Mouse (Mus musculus): ENCODE measurements around the gene Lat2. TPM values are rescaled to one million over a fixed set of nuclear protein-coding genes. Genes with fewer than 3 reads are reported as not detected.
A peak's percentile ranks its signal among the peaks of the same experiment; 100 is the strongest.

Lat2 gene
- polyA plus RNA-seq, 1 experiment from 2014 or later, result 2.0 TPM

GRCm38 (mm10) chr5:134611810-134612521, 2.9 kb downstream of the Lat2 start:
- no peaks in the 10 kb centered on the region for H3K27me3 ChIP-seq (replicated peaks)
- WGBS, result 50% methylated on average over 8 of the region's 8 CpGs
- peak; percentile 89 for ATAC-seq
- H3K9ac ChIP-seq, result 0 out of 2 replicates have a peak overlapping the region, but pooled peaks have one; percentile 13
- H3K4me1 ChIP-seq (replicated peaks), result 0 out of 2 replicates have a peak, but pooled peaks cover 4% of the 10 kb centered on the region
- H3K36me3 ChIP-seq, result 0 out of 2 replicates have a peak, but pooled peaks cover 2% of the 10 kb centered on the region
- no peak overlapping the region for H3K4me3 ChIP-seq (replicated peaks)
- no peaks in the 10 kb centered on the region for H3K9me3 ChIP-seq
- no peak overlapping the region for H3K4me2 ChIP-seq (replicated peaks)
- peak overlapping the region; percentile 56; the same call in 1 of the 2 replicates for H3K27ac ChIP-seq

GRCm38 (mm10) chr5:134609916-134610643, 4.7 kb downstream of the Lat2 start:
- Histone ChIP-seq H3K4me3 (replicated peaks) (no peak overlapping the region), H3K4me1 (replicated peaks) (0 out of 2 replicates have a peak, but pooled peaks cover 4% of the 10 kb centered on the region), H3K27ac (no peak overlapping the region), H3K4me2 (replicated peaks) (no peak overlapping the region), H3K27me3 (replicated peaks) (no peaks in the 10 kb centered on the region), H3K9ac (no peak overlapping the region), H3K36me3 (no peaks in the 10 kb centered on the region), H3K9me3 (no peaks in the 10 kb centered on the region; the same call in 1 of the 2 replicates)
- 85% methylated on average over 12 of the region's 12 CpGs for WGBS
- ATAC-seq, result no peak

GRCm38 (mm10) chr5:134607121-134607520, 7.7 kb downstream of the Lat2 start:
- H3K36me3 ChIP-seq, result no peaks in the 10 kb centered on the region
- WGBS, result 70% methylated on average over 5 of the region's 5 CpGs
- no peak overlapping the region for H3K4me3 ChIP-seq (replicated peaks)
- H3K4me1 ChIP-seq (replicated peaks), result no peaks in the 10 kb centered on the region
- no peak overlapping the region for H3K9ac ChIP-seq
- no peak overlapping the region for H3K4me2 ChIP-seq (replicated peaks)
- no peak overlapping the region for H3K27ac ChIP-seq
- no peak for ATAC-seq
- H3K27me3 ChIP-seq (replicated peaks), result no peaks in the 10 kb centered on the region
- no peaks in the 10 kb centered on the region; the same call in 1 of the 2 replicates for H3K9me3 ChIP-seq

GRCm38 (mm10) chr5:134606314-134606713, 8.5 kb downstream of the Lat2 start:
- H3K36me3 ChIP-seq, result no peaks in the 10 kb centered on the region
- no peak overlapping the region for H3K27ac ChIP-seq
- no peaks in the 10 kb centered on the region for H3K4me1 ChIP-seq (replicated peaks)
- H3K27me3 ChIP-seq (replicated peaks), result no peaks in the 10 kb centered on the region
- H3K4me3 ChIP-seq (replicated peaks), result no peak overlapping the region
- no peak overlapping the region for H3K9ac ChIP-seq
- no peak for ATAC-seq
- no peaks in the 10 kb centered on the region; the same call in 1 of the 2 replicates for H3K9me3 ChIP-seq
- H3K4me2 ChIP-seq (replicated peaks), result no peak overlapping the region

- Histone ChIP-seq H3K9ac (no peak overlapping the region), H3K4me3 (replicated peaks) (no peak overlapping the region), H3K27me3 (replicated peaks) (no peaks in the 10 kb centered on the region), H3K9me3 (no peaks in the 10 kb centered on the region; the same call in 1 of the 2 replicates), H3K4me2 (replicated peaks) (no peak overlapping the region), H3K27ac (no peak overlapping the region), H3K4me1 (replicated peaks) (no peaks in the 10 kb centered on the region), H3K36me3 (no peaks in the 10 kb centered on the region)
- WGBS, result 81% methylated on average over 11 of the region's 11 CpGs
- ATAC-seq, result no peak
Observed at GRCm38 (mm10) chr5:134604376-134604775, 10.4 kb downstream of the Lat2 start.

GRCm38 (mm10) chr5:134597711-134598110, 17.1 kb downstream of the Lat2 start:
- no peak overlapping the region for H3K27ac ChIP-seq
- no peak overlapping the region for H3K4me3 ChIP-seq (replicated peaks)
- no peak for ATAC-seq
- H3K27me3 ChIP-seq (replicated peaks), result no peaks in the 10 kb centered on the region
- H3K9me3 ChIP-seq, result no peaks in the 10 kb centered on the region
- H3K4me2 ChIP-seq (replicated peaks), result no peak overlapping the region
- WGBS, result 81% methylated on average over 10 of the region's 10 CpGs
- no peak overlapping the region for H3K9ac ChIP-seq
- H3K4me1 ChIP-seq (replicated peaks), result no peaks in the 10 kb centered on the region
- H3K36me3 ChIP-seq, result peaks cover 36% of the 10 kb centered on the region

GRCm38 (mm10) chr5:134593093-134593492, 21.7 kb downstream of the Lat2 start:
- Histone ChIP-seq H3K27ac (no peak overlapping the region), H3K4me3 (replicated peaks) (no peak overlapping the region), H3K4me2 (replicated peaks) (no peak overlapping the region), H3K9ac (no peak overlapping the region), H3K9me3 (no peaks in the 10 kb centered on the region), H3K27me3 (replicated peaks) (no peaks in the 10 kb centered on the region), H3K36me3 (peaks cover 45% of the 10 kb centered on the region), H3K4me1 (replicated peaks) (no peaks in the 10 kb centered on the region)
- ATAC-seq, result no peak
- 86% methylated on average over 9 of the region's 9 CpGs for whole genome bisulfite sequencing

GRCm38 (mm10) chr5:134592026-134592581, 22.7 kb downstream of the Lat2 start:
- ATAC-seq, result no peak
- Histone ChIP-seq H3K27me3 (replicated peaks) (no peaks in the 10 kb centered on the region), H3K9ac (no peak overlapping the region), H3K4me3 (replicated peaks) (no peak overlapping the region), H3K9me3 (no peaks in the 10 kb centered on the region), H3K36me3 (peaks cover 43% of the 10 kb centered on the region), H3K27ac (no peak overlapping the region), H3K4me2 (replicated peaks) (no peak overlapping the region), H3K4me1 (replicated peaks) (no peaks in the 10 kb centered on the region)
- 94% methylated on average over 11 of the region's 11 CpGs for WGBS

GRCm38 (mm10) chr5:134589900-134590299, 24.9 kb downstream of the Lat2 start:
- Histone ChIP-seq H3K9me3 (no peaks in the 10 kb centered on the region), H3K27ac (no peak overlapping the region), H3K4me1 (replicated peaks) (no peaks in the 10 kb centered on the region), H3K4me3 (replicated peaks) (no peak overlapping the region), H3K27me3 (replicated peaks) (no peaks in the 10 kb centered on the region), H3K9ac (no peak overlapping the region), H3K4me2 (replicated peaks) (no peak overlapping the region), H3K36me3 (peaks cover 30% of the 10 kb centered on the region)
- 86% methylated on average over 3 of the region's 3 CpGs for WGBS
- ATAC-seq, result no peak

- peaks cover 9% of the 10 kb centered on the region; the same call in 1 of the 2 replicates for H3K4me1 ChIP-seq (replicated peaks)
- peaks cover 6% of the 10 kb centered on the region; the same call in 1 of the 2 replicates for H3K36me3 ChIP-seq
- no peaks in the 10 kb centered on the region for H3K27me3 ChIP-seq (replicated peaks)
- no peak overlapping the region for H3K27ac ChIP-seq
- H3K4me3 ChIP-seq (replicated peaks), result no peak overlapping the region
- WGBS, result 82% methylated on average over 5 of the region's 5 CpGs
- H3K4me2 ChIP-seq (replicated peaks), result no peak overlapping the region
- H3K9ac ChIP-seq, result no peak overlapping the region
- no peak for ATAC-seq
- H3K9me3 ChIP-seq, result no peaks in the 10 kb centered on the region
Observed at GRCm38 (mm10) chr5:134584798-134585197, 30.0 kb downstream of the Lat2 start.

GRCm38 (mm10) chr5:134583884-134584213, 31.0 kb downstream of the Lat2 start:
- WGBS, result 66% methylated on average over 3 of the region's 3 CpGs
- peak overlapping the region; percentile 83; the same call in 1 of the 2 replicates for H3K4me3 ChIP-seq (replicated peaks)
- H3K36me3 ChIP-seq, result peaks cover 6% of the 10 kb centered on the region; the same call in 1 of the 2 replicates
- no peaks in the 10 kb centered on the region for H3K9me3 ChIP-seq
- no peaks in the 10 kb centered on the region for H3K27me3 ChIP-seq (replicated peaks)
- H3K9ac ChIP-seq, result peak overlapping the region; percentile 77; the same call in 1 of the 2 replicates
- H3K4me2 ChIP-seq (replicated peaks), result peak overlapping the region; percentile 74
- ATAC-seq, result no peak
- peaks cover 9% of the 10 kb centered on the region; the same call in 1 of the 2 replicates for H3K4me1 ChIP-seq (replicated peaks)
- H3K27ac ChIP-seq, result no peak overlapping the region

Data from intestine, embryonic 15.5 days (tissue).